Mouse (Mus musculus) macrophage (primary cell): ENCODE data around the gene Acrbp. TPM values are rescaled to one million over a fixed set of nuclear protein-coding genes. Genes with fewer than 3 reads are reported as not detected.

Experiments
- H3K27ac ChIP-seq: fragments of 350-480 bp; formaldehyde crosslinking; 2 replicates; pipeline ENCODE4 v1.9.0; 2021
- H3K36me3 ChIP-seq: fragments of 350-480 bp; formaldehyde crosslinking; 2 replicates; pipeline ENCODE4 v1.9.0; 2021; ENCODE audit errors: inconsistent target
- H3K4me3 ChIP-seq: fragments of 350-480 bp; formaldehyde crosslinking; 2 replicates; pipeline ENCODE4 v1.9.0; 2021; ENCODE audit errors: inconsistent target
- H3K79me2 ChIP-seq: fragments of 350-480 bp; formaldehyde crosslinking; 2 replicates; pipeline ENCODE4 v1.9.0; 2021; ENCODE audit errors: inconsistent target
- WGBS: methylation state at CpG from one replicate; pipeline ENCODE4 v1.1.7; 2026; ENCODE audit warnings: inconsistent platforms; ENCODE audit not compliant: missing documents; 5-methylcytosine and 5-hydroxymethylcytosine counted together
- polyA plus RNA-seq: library from polyadenylated mRNA; stranded (reverse); fragments of 250-400 nt; gene quantifications from 3 replicates; pipeline ENCODE4 v1.2.4, GENCODE M21; 2018; ENCODE audit warnings: inconsistent platforms

Acrbp gene
- polyA plus RNA-seq, 1 experiment from 2014 or later = 3.2 TPM

DNA sequence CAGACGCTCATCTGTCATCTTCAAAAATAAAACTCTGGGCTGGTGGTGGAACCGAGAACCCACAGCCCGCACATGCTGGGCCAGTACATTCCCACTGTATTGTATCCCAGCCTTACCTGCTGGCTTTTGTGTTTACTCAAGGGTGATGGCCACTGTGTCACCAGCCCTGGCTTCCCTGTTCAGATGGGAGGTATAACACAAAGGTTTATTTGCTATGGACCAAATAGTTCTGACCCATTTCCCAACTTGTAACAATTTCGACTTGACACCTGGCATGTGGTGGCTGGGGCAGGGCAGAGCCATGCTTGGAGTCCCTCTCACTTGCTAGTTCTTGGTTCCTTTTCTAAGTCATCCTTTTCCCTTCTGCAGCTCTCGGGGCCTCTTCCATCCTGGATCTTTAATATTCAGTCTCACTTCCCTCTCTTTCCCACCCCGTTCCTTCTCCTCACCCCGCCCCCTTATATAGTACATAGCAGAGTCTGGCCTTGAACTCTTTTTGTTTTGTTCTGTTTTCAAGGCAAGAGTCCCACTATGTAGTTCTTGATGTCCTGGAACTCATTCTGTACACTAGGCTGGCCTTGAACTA is 33.4 kb downstream of the Acrbp start:
- peaks cover 14% of the 10 kb centered on the region; the same call in 1 of the 2 replicates for H3K36me3 ChIP-seq
- no peak overlapping the region for H3K27ac ChIP-seq
- peaks cover 32% of the 10 kb centered on the region; the same call in 1 of the 2 replicates for H3K79me2 ChIP-seq
- no peak overlapping the region for H3K4me3 ChIP-seq
- WGBS = 67% methylated on average over 6 of the region's 7 CpGs

GRCm38 (mm10) chr6:125084424-125084823 is 34.9 kb downstream of the Acrbp start:
- H3K79me2 ChIP-seq = peaks cover 17% of the 10 kb centered on the region; the same call in 1 of the 2 replicates
- H3K36me3 ChIP-seq = peaks cover 10% of the 10 kb centered on the region; the same call in 1 of the 2 replicates
- 9% methylated on average over 4 of the region's 4 CpGs for WGBS
- no peak overlapping the region for H3K27ac ChIP-seq
- no peak overlapping the region for H3K4me3 ChIP-seq

GRCm38 (mm10) chr6:125087937-125088336 is 38.4 kb downstream of the Acrbp start:
- Histone ChIP-seq H3K79me2 (no peaks in the 10 kb centered on the region), H3K27ac (no peak overlapping the region), H3K36me3 (no peaks in the 10 kb centered on the region), H3K4me3 (no peak overlapping the region)
- 100% methylated on average over 3 of the region's 3 CpGs for WGBS

GRCm38 (mm10) chr6:125088561-125089321 is 39.3 kb downstream of the Acrbp start:
- Histone ChIP-seq H3K79me2 (no peaks in the 10 kb centered on the region), H3K27ac (peak overlapping the region; percentile 40), H3K36me3 (no peaks in the 10 kb centered on the region), H3K4me3 (no peak overlapping the region)
- WGBS = 13% methylated on average over 15 of the region's 20 CpGs

DNA sequence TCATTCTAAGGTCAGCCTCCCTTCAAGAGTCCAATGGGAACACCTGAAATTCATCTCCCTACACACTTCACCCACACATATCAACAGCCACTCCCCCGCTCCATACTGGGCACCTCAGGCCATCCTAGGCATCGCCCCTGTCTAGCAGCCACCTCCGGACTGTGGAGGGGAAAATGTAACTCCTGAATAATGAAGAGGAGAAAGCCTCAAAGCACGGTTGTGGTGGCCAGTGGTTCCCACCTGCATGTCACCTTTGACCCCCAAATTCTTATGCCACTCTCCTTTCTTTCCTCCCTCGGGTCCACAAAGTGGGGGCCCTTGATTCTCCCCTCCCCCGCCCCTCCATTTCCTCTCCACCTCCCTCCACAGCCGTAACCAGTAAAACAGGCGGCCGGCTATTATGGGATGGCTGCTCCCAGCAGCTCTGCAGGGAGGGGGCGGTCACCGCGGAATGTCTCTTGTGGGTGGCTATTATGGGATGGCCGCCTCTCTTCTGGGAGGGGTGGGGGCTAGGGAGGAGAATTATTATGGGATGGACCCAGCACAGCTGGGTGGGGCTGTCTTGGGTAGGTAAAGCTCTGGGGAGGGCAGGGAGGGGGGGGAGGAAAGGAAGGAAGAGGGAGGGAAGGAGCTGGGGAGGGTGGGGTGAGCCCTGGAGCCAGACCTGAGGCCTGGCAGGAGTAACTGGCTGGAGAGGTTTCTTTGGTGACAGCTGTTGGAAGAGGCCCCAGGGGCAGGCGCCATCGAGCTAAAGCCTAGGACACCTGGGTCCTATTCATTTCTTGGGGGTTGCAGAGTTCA is 40.2 kb downstream of the Acrbp start:
- no peak overlapping the region for H3K4me3 ChIP-seq

DNA sequence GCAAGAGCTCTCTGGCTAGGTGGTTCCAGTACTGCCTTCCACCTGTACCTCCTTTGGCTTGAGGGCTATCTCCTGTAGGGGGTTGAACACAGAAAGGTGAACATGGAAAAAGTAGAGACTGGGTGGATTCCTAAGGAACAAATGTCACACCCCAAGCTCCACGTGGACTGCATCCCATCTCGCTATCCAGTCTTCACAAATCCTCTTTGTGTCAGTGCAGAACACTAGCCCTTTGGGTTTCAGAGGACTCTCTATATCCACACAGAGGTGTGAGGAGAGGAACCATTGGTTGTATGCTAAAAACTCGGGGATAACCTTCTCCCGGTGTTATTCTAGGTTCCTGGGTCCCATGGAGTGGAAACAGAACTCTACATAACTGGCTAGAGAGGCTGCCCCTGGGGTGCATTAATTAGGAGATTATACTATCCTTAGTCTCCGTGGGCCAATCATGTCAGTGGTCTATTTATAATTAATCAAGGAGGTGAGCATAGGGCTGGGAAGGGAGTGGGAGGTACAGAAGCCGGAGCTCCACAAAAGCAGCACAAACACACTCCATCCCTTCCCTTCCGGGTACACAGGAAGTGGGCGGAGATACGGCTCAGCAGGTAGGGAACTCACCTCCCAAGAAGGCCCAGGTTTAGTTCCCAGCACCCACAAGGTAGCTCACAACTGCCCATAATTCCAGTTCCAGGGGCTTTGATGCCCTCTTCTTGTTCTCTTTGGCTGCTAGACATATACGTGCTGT is 41.0 kb downstream of the Acrbp start:
- no peak overlapping the region for H3K4me3 ChIP-seq
- H3K36me3 ChIP-seq = no peaks in the 10 kb centered on the region
- H3K79me2 ChIP-seq = no peaks in the 10 kb centered on the region
- no peak overlapping the region for H3K27ac ChIP-seq
- 63% methylated on average over 10 of the region's 10 CpGs for WGBS

More for the DNA sequence above, 40.2 kb downstream of the Acrbp start:
- Histone ChIP-seq H3K36me3 (no peaks in the 10 kb centered on the region), H3K79me2 (no peaks in the 10 kb centered on the region), H3K27ac (peak overlapping the region; percentile 40)
- 22% methylated on average over 13 of the region's 15 CpGs for WGBS

DNA sequence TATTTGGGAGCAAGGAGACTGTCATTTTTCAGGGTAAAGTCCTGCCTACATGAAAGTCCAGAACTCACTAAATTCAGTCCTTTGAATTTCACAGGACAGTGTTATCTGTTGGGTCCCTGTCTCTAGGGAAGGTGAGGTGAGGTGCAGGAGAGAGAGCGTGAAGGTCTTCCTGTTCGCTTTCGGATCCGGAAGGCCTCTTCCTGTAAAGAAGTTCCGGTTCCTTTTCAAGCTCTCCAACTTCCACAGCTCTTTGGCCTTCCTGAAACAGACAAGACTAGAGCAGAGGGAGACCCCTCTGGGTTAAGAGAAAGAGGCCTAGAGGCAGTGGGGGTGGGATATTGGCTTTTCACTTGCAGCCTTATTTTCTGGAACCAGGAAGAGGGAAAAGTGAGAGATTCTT is 42.9 kb downstream of the Acrbp start:
- Histone ChIP-seq H3K4me3 (no peak overlapping the region), H3K79me2 (peaks cover 8% of the 10 kb centered on the region), H3K36me3 (no peaks in the 10 kb centered on the region), H3K27ac (peak overlapping the region; percentile 35)
- 16% methylated on average over 5 of the region's 5 CpGs for WGBS

DNA sequence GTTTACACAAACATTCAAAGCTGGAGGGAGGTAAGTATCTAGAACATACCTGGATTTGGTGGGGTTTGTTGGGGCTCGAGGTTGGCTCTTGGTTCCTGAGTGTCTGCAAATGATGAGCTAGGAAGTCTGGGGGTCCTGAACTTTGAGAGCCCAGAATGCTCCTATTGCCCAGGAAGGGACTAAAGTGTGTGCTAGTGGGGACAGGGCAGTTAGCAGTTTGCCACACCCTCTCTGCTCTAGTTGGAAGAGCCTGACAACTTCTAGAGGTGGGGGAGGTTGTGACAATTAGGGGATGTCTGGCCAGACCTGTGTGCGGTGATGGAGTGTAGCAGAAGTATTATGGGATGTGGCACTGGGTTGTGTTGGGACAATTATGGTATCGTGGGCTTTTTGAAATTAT is 45.4 kb downstream of the Acrbp start:
- H3K36me3 ChIP-seq = no peaks in the 10 kb centered on the region
- H3K4me3 ChIP-seq = no peak overlapping the region
- H3K27ac ChIP-seq = no peak overlapping the region
- WGBS = 37% methylated on average over 3 of the region's 3 CpGs
- peaks cover 32% of the 10 kb centered on the region for H3K79me2 ChIP-seq

GRCm38 (mm10) chr6:125095391-125096278 is 46.1 kb downstream of the Acrbp start, which contains the start of gene Chd4:
TSS of gene Chd4 (plus strand) at chr6:125095981.
- WGBS = 2% methylated on average over 40 of the region's 45 CpGs
- H3K27ac ChIP-seq = peak within 1 kb of the TSS; percentile 54

DNA sequence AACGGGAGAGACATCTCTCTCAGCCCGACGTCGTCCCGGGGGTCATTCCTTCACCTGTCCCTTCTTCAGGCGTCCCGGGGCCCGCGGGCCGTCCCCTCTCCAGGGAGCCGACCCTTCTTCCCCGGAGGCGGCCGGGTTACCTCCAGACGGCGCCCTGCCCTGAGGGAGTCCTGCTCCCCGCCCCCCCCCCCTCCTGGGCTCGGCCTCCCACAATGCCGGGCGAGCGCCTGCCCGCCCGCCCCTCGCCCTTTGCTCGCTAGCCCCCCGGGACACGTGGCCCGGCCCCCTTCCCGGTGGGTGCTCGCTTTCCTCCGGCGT is 46.7 kb downstream of the Acrbp start:
- Histone ChIP-seq H3K27ac (no peak overlapping the region), H3K79me2 (peaks cover 46% of the 10 kb centered on the region), H3K36me3 (peaks cover 13% of the 10 kb centered on the region), H3K4me3 (peak overlapping the region; percentile 69)
- WGBS = 6% methylated on average over 11 of the region's 32 CpGs

More at GRCm38 (mm10) chr6:125095391-125096278, 46.1 kb downstream of the Acrbp start, which contains the start of gene Chd4:
- H3K79me2 ChIP-seq = peaks cover 40% of the 10 kb centered on the region
- H3K4me3 ChIP-seq = peak within 1 kb of the TSS; percentile 69
- peaks cover 7% of the 10 kb centered on the region for H3K36me3 ChIP-seq

DNA sequence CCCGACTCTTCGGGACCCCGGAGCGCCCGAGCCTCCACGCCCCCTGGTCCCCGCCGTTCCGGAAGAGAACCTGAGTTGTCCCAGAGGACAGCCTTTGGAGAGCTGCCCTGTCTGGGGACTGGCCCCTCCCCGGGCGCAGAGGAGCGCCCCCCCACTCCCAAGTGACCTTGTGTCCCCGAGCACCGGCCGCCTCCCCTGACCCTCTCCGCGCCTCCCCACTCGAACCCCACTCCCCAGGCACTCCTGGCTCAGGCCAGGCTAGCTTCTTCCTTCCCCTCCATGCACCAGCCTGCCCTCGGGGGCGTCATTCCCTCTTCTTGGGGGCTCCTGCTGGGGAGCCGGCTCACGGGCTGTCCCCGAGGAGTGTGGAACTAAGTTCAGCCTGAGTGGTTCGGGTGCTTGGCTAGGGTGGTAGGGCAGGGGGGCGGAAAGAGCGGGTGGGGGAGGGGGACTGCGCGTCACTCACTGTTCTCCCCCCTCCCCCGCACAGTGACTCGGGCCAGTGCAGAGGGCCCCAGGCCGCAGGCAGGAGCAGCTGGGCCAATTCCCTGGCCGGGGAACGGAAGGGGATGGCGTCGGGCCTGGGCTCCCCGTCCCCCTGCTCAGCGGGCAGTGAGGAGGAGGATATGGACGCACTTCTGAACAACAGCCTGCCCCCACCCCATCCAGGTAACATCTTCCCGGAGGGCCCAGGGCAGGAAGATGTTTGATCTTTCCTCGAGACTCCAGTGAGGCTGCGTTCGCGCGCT is 47.3 kb downstream of the Acrbp start:
- WGBS = 2% methylated on average over 29 of the region's 44 CpGs
- Histone ChIP-seq H3K36me3 (peaks cover 18% of the 10 kb centered on the region), H3K27ac (peak overlapping the region; percentile 54), H3K4me3 (peak overlapping the region; percentile 69), H3K79me2 (peaks cover 52% of the 10 kb centered on the region)

GRCm38 (mm10) chr6:125097346-125097689 is 47.8 kb downstream of the Acrbp start:
- H3K27ac ChIP-seq = peak overlapping the region; percentile 54
- H3K36me3 ChIP-seq = peaks cover 24% of the 10 kb centered on the region
- WGBS = 2% methylated on average over 12 of the region's 12 CpGs
- peaks cover 56% of the 10 kb centered on the region for H3K79me2 ChIP-seq
- H3K4me3 ChIP-seq = peak overlapping the region; percentile 69

DNA sequence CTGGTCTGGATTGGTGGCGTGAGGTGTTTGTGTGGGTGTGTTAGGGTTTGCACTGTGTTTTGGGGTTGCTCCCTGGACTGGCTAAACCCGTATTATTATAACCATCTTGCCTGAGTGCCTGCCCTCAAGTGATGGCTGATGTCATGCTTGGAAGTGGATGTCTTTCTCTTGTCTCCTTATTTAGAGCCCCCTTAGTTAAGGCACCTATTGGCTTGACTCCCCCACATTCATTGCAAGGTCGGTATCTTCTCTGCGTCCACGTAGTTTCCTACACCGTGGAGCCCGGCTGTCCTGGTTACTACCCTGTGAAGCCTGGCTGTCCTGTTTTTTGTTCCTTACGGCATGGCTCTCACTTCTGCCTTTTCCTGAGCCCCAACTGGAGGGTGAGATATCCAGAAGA is 48.5 kb downstream of the Acrbp start:
- Histone ChIP-seq H3K79me2 (peaks cover 56% of the 10 kb centered on the region), H3K4me3 (peak overlapping the region; percentile 69), H3K27ac (peak overlapping the region; percentile 54), H3K36me3 (peaks cover 30% of the 10 kb centered on the region)
- 44% methylated on average over 8 of the region's 8 CpGs for WGBS
